Mouse (Mus musculus): ENCODE measurements around the gene Milr1. TPM values are rescaled to one million over a fixed set of nuclear protein-coding genes. Genes with fewer than 3 reads are reported as not detected.

Milr1 gene
- total and polyA plus RNA-seq, 2 experiments from 2014 or later: 0.37 TPM; not detected in 1

- Histone ChIP-seq H3K4me2 (ENCODE audit: low read depth, low read length, poor library complexity, severe bottlenecking) (peak overlapping the region; percentile 65), H3K9me3 (ENCODE audit: low read length) (no peaks in the 10 kb centered on the region), H3K27me3 (ENCODE audit: insufficient read depth, low read length) (no peaks in the 10 kb centered on the region), H3K36me3 (ENCODE audit: insufficient read depth, low read length) (peaks cover 17% of the 10 kb centered on the region), H3K4me1 (ENCODE audit: insufficient read depth, low read length) (peaks cover 5% of the 10 kb centered on the region; the same call in 1 of the 2 replicates), H3K4me3 (ENCODE audit: low read depth, low read length) (peak overlapping the region; percentile 67), H3K27ac (ENCODE audit: low read depth, low read length) (peak overlapping the region; percentile 98), H3K9ac (replicated peaks; ENCODE audit: low read length, poor library complexity, severe bottlenecking) (peak overlapping the region; percentile 99)
- peak; percentile 14; the same call in 1 of the 2 replicates for ATAC-seq (ENCODE audit: low FRiP score)
- under 1% methylated on average over 59 of the region's 65 CpGs for WGBS
- TF ChIP-seq CTCF (IDR thresholded peaks at IDR 0.05): 0 out of 2 replicates have a peak, but pooled peaks have one; percentile 10
- peak; percentile 90 for DNase-seq (ENCODE audit: low spot score)
Observed at GRCm38 (mm10) chr11:106787131-106788025, 36.4 kb downstream of the Milr1 start.

- ATAC-seq (ENCODE audit: low FRiP score): peak; percentile 88
- no peaks in the 10 kb centered on the region for H3K27me3 ChIP-seq (ENCODE audit: insufficient read depth, low read length)
- H3K4me3 ChIP-seq (ENCODE audit: low read depth, low read length): peak overlapping the region; percentile 67
- no peaks in the 10 kb centered on the region for H3K9me3 ChIP-seq (ENCODE audit: low read length)
- H3K36me3 ChIP-seq (ENCODE audit: insufficient read depth, low read length): peaks cover 11% of the 10 kb centered on the region
- TF ChIP-seq CTCF (IDR thresholded peaks at IDR 0.05): no peak
- peaks cover 5% of the 10 kb centered on the region; the same call in 1 of the 2 replicates for H3K4me1 ChIP-seq (ENCODE audit: insufficient read depth, low read length)
- H3K4me2 ChIP-seq (ENCODE audit: low read depth, low read length, poor library complexity, severe bottlenecking): peak overlapping the region; percentile 50
- peak overlapping the region; percentile 98 for H3K27ac ChIP-seq (ENCODE audit: low read depth, low read length)
- under 1% methylated on average over 59 of the region's 79 CpGs for whole genome bisulfite sequencing
- H3K9ac ChIP-seq (replicated peaks; ENCODE audit: low read length, poor library complexity, severe bottlenecking): peak overlapping the region; percentile 99
- DNase-seq (ENCODE audit: low spot score): peak; percentile 98
Observed at GRCm38 (mm10) chr11:106788026-106788774, 37.2 kb downstream of the Milr1 start.

GRCm38 (mm10) chr11:106788775-106789459, 37.9 kb downstream of the Milr1 start, which contains the start of the genes Ddx5 and Cep95:
Gene Ddx5, minus strand, starts transcription at chr11:106789185.
Gene Cep95, plus strand, starts transcription at chr11:106789252.
- H3K9me3 ChIP-seq (ENCODE audit: low read length): no peaks in the 10 kb centered on the region
- under 1% methylated on average over 58 of the region's 58 CpGs for WGBS
- peak; percentile 56 for TF ChIP-seq CTCF (IDR thresholded peaks at IDR 0.05)
- H3K4me3 ChIP-seq (ENCODE audit: low read depth, low read length): peak within 1 kb of the TSS; percentile 67
- peak within 1 kb of the TSS; percentile 99 for H3K9ac ChIP-seq (replicated peaks; ENCODE audit: low read length, poor library complexity, severe bottlenecking)
- peaks cover 6% of the 10 kb centered on the region; the same call in 1 of the 2 replicates for H3K36me3 ChIP-seq (ENCODE audit: insufficient read depth, low read length)
- peak within 1 kb of the TSS; percentile 98 for H3K27ac ChIP-seq (ENCODE audit: low read depth, low read length)
- peak; percentile 98 for DNase-seq (ENCODE audit: low spot score)
- peaks cover 5% of the 10 kb centered on the region; the same call in 1 of the 2 replicates for H3K4me1 ChIP-seq (ENCODE audit: insufficient read depth, low read length)
- peak; percentile 89 for ATAC-seq (ENCODE audit: low FRiP score)
- H3K27me3 ChIP-seq (ENCODE audit: insufficient read depth, low read length): no peaks in the 10 kb centered on the region
- peak within 1 kb of the TSS; percentile 50 for H3K4me2 ChIP-seq (ENCODE audit: low read depth, low read length, poor library complexity, severe bottlenecking)

GRCm38 (mm10) chr11:106789649-106790048, 38.6 kb downstream of the Milr1 start:
- Histone ChIP-seq H3K9me3 (ENCODE audit: low read length) (no peaks in the 10 kb centered on the region), H3K4me2 (ENCODE audit: low read depth, low read length, poor library complexity, severe bottlenecking) (peak overlapping the region; percentile 50), H3K9ac (replicated peaks; ENCODE audit: low read length, poor library complexity, severe bottlenecking) (peak overlapping the region; percentile 99), H3K4me3 (ENCODE audit: low read depth, low read length) (peak overlapping the region; percentile 67), H3K36me3 (ENCODE audit: insufficient read depth, low read length) (peaks cover 7% of the 10 kb centered on the region; the same call in 1 of the 2 replicates), H3K27me3 (ENCODE audit: insufficient read depth, low read length) (no peaks in the 10 kb centered on the region), H3K27ac (ENCODE audit: low read depth, low read length) (peak overlapping the region; percentile 98), H3K4me1 (ENCODE audit: insufficient read depth, low read length) (peaks cover 5% of the 10 kb centered on the region; the same call in 1 of the 2 replicates)
- TF ChIP-seq CTCF (IDR thresholded peaks at IDR 0.05): no peak
- 0% methylated on average over 6 of the region's 6 CpGs for WGBS
- DNase-seq (ENCODE audit: low spot score): peak; percentile 69
- ATAC-seq (ENCODE audit: low FRiP score): no peak

- DNase-seq (ENCODE audit: low spot score) (no peak), ATAC-seq (ENCODE audit: low FRiP score) (no peak)
- Histone ChIP-seq H3K36me3 (ENCODE audit: insufficient read depth, low read length) (peaks cover 27% of the 10 kb centered on the region), H3K27me3 (ENCODE audit: insufficient read depth, low read length) (no peaks in the 10 kb centered on the region), H3K4me3 (ENCODE audit: low read depth, low read length) (no peak overlapping the region), H3K4me1 (ENCODE audit: insufficient read depth, low read length) (no peaks in the 10 kb centered on the region), H3K9me3 (ENCODE audit: low read length) (no peaks in the 10 kb centered on the region), H3K27ac (ENCODE audit: low read depth, low read length) (no peak overlapping the region), H3K4me2 (ENCODE audit: low read depth, low read length, poor library complexity, severe bottlenecking) (no peak overlapping the region), H3K9ac (replicated peaks; ENCODE audit: low read length, poor library complexity, severe bottlenecking) (no peak overlapping the region)
- 80% methylated on average over 4 of the region's 4 CpGs for WGBS
- peak; percentile 42 for TF ChIP-seq CTCF (IDR thresholded peaks at IDR 0.05)
Observed at GRCm38 (mm10) chr11:106793846-106794245, 42.8 kb downstream of the Milr1 start.

Measured in midbrain, postnatal 0 days (tissue).